Mouse (Mus musculus): Measurements from ENCODE around the gene Fam208b. TPM values are rescaled to one million over a fixed set of nuclear protein-coding genes. Genes with fewer than 3 reads are reported as not detected.
"Not testable (repeated sequence)": the region's sequence is repeated elsewhere in the genome, so short reads cannot be mapped to it uniquely, and the experiment has no call there.

Fam208b gene
- polyA plus RNA-seq, 1 experiment from 2014 or later, result 5.1 TPM

- H3K9me3 ChIP-seq (ENCODE audit: control insufficient read depth, low read length), result no peaks in the 10 kb centered on the region
- H3K4me3 ChIP-seq (ENCODE audit: low read depth, low read length), result no peak overlapping the region
- 59% methylated on average over 4 of the region's 4 CpGs for WGBS
- H3K27ac ChIP-seq (replicated peaks), result no peak overlapping the region
- no peaks in the 10 kb centered on the region for H3K27me3 ChIP-seq (ENCODE audit: control insufficient read depth, insufficient read depth, low read length)
- DNase-seq (ENCODE audit: low spot score) (no peak), ATAC-seq (ENCODE audit: low FRiP score, low TSS enrichment) (no peak)
- H3K36me3 ChIP-seq (ENCODE audit: control insufficient read depth, insufficient read depth, low read length), result no peaks in the 10 kb centered on the region
- H3K9ac ChIP-seq (ENCODE audit: low read length), result no peak overlapping the region
- TF ChIP-seq EP300 (optimal IDR thresholded peaks at IDR 0.05) (no peak), CTCF (IDR thresholded peaks at IDR 0.05; ENCODE audit: low read depth) (no peak)
- H3K4me2 ChIP-seq (replicated peaks; ENCODE audit: low read depth), result no peak overlapping the region
- no peaks in the 10 kb centered on the region for H3K4me1 ChIP-seq (replicated peaks; ENCODE audit: control insufficient read depth, insufficient read depth)
Measured at GRCm38 (mm10) chr13:3532451-3532850, 78.5 kb downstream of the Fam208b start.

DNA sequence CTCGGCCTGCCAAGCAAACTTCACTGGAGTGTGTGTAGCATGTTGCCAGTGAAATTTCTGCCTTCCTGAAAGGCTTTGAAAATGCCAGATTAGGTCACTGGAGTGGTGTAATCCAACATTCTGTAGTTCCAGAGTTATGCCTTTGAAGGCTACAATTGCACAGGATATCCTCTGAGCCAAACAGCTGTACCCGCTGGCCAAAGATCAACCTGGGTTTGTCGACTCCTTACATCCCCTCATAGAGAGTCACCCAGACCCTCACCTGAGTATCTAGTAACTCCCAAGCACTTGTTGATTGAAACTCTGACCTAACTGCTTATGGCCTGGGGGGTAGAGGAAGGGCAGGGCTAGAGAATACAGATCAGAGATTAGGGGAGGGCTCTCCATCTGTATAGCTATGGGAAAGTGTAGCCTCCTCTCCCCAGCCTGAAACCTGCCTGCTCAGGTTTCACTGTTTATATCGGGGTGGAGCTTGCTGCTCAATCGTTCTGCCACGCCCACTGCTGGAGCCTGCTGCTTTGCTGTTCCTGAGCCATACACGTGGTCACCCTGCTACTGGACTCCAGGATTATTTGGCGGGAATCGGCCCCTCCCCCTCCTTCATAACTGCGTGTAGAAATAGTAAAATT lies 79.1 kb downstream of the Fam208b start:
- Histone ChIP-seq H3K9ac (ENCODE audit: low read length) (no peak overlapping the region), H3K4me1 (replicated peaks; ENCODE audit: control insufficient read depth, insufficient read depth) (no peaks in the 10 kb centered on the region), H3K4me3 (ENCODE audit: low read depth, low read length) (no peak overlapping the region), H3K27ac (replicated peaks) (0 out of 2 replicates have a peak overlapping the region, but pooled peaks have one; percentile 8), H3K36me3 (ENCODE audit: control insufficient read depth, insufficient read depth, low read length) (no peaks in the 10 kb centered on the region), H3K9me3 (ENCODE audit: control insufficient read depth, low read length) (no peaks in the 10 kb centered on the region), H3K27me3 (ENCODE audit: control insufficient read depth, insufficient read depth, low read length) (no peaks in the 10 kb centered on the region), H3K4me2 (replicated peaks; ENCODE audit: low read depth) (no peak overlapping the region)
- TF ChIP-seq CTCF (IDR thresholded peaks at IDR 0.05; ENCODE audit: low read depth) (no peak), EP300 (optimal IDR thresholded peaks at IDR 0.05) (no peak)
- DNase-seq (ENCODE audit: low spot score) (no peak), ATAC-seq (ENCODE audit: low FRiP score, low TSS enrichment) (peak; percentile 73)
- 48% methylated on average over 10 of the region's 10 CpGs for WGBS

DNA sequence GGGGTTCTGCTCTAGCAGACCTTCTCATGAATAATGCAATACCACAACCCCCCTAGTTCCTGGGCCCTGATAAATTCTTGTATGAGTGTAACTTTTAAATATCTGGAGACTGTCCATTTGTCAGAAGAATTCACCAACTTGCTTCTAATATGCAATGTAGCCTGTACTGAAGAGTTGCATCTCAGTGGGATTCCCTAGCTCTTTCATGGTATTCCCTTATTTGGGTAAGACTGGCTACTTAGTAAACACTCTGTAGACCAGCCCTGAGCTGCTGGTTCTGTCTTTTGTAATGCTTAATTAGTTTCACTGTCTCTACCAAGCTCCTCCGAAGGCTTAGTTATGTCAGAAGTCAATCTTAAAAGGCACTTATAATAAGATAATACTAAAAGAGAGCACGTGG lies 79.7 kb downstream of the Fam208b start:
- H3K27me3 ChIP-seq (ENCODE audit: control insufficient read depth, insufficient read depth, low read length); DNase-seq (ENCODE audit: low spot score); H3K4me3 ChIP-seq (ENCODE audit: low read depth, low read length); H3K4me1 ChIP-seq (replicated peaks; ENCODE audit: control insufficient read depth, insufficient read depth); H3K9ac ChIP-seq (ENCODE audit: low read length); H3K27ac ChIP-seq (replicated peaks); H3K4me2 ChIP-seq (replicated peaks; ENCODE audit: low read depth); H3K36me3 ChIP-seq (ENCODE audit: control insufficient read depth, insufficient read depth, low read length); ATAC-seq (ENCODE audit: low FRiP score, low TSS enrichment); H3K9me3 ChIP-seq (ENCODE audit: control insufficient read depth, low read length): not testable (repeated sequence)
- WGBS, result 63% methylated on average over 2 of the region's 2 CpGs

DNA sequence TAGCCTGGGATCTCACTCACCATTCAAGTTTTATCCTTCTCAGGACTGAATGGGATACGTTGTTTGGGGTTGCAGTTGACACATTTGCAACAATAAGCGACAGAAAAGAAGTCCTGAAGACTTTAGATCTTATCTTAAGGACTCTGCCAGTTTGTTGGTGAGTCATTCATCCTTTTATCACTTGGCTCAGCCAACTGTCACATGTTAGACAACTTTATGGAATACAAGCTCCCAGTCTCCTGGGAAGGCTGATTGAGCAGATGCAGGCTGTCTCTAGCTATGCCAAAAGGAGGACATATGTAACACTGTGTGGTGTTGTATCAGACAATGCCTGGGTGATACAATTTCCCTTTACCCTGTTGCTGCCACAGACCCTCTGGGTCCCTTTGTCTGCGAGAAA lies 80.5 kb downstream of the Fam208b start:
- H3K27ac ChIP-seq (replicated peaks), result 0 out of 2 replicates have a peak overlapping the region, but pooled peaks have one; percentile 36
- DNase-seq (ENCODE audit: low spot score) (no peak), ATAC-seq (ENCODE audit: low FRiP score, low TSS enrichment) (no peak)
- H3K27me3 ChIP-seq (ENCODE audit: control insufficient read depth, insufficient read depth, low read length), result no peaks in the 10 kb centered on the region
- H3K4me2 ChIP-seq (replicated peaks; ENCODE audit: low read depth), result no peak overlapping the region
- H3K4me3 ChIP-seq (ENCODE audit: low read depth, low read length), result no peak overlapping the region
- no peak for TF ChIP-seq CTCF (IDR thresholded peaks at IDR 0.05; ENCODE audit: low read depth)
- TF ChIP-seq EP300 (optimal IDR thresholded peaks at IDR 0.05), result no peak
- no peak overlapping the region for H3K9ac ChIP-seq (ENCODE audit: low read length)
- H3K4me1 ChIP-seq (replicated peaks; ENCODE audit: control insufficient read depth, insufficient read depth), result no peaks in the 10 kb centered on the region
- no peaks in the 10 kb centered on the region for H3K9me3 ChIP-seq (ENCODE audit: control insufficient read depth, low read length)
- no peaks in the 10 kb centered on the region for H3K36me3 ChIP-seq (ENCODE audit: control insufficient read depth, insufficient read depth, low read length)
- WGBS, result 48% methylated on average over 3 of the region's 3 CpGs

GRCm38 (mm10) chr13:3526328-3526727 lies 84.6 kb downstream of the Fam208b start:
- no peak for DNase-seq (ENCODE audit: low spot score)
- no peak overlapping the region for H3K27ac ChIP-seq (replicated peaks)

GRCm38 (mm10) chr13:3525611-3526051 lies 85.3 kb downstream of the Fam208b start:
- 35% methylated on average over 4 of the region's 4 CpGs for WGBS
- TF ChIP-seq EP300 (optimal IDR thresholded peaks at IDR 0.05) (no peak), CTCF (IDR thresholded peaks at IDR 0.05; ENCODE audit: low read depth) (no peak)
- H3K9ac ChIP-seq (ENCODE audit: low read length), result no peak overlapping the region
- no peaks in the 10 kb centered on the region for H3K27me3 ChIP-seq (ENCODE audit: control insufficient read depth, insufficient read depth, low read length)
- no peaks in the 10 kb centered on the region for H3K36me3 ChIP-seq (ENCODE audit: control insufficient read depth, insufficient read depth, low read length)
- H3K27ac ChIP-seq (replicated peaks), result no peak overlapping the region
- DNase-seq (ENCODE audit: low spot score), result no peak
- H3K4me1 ChIP-seq (replicated peaks; ENCODE audit: control insufficient read depth, insufficient read depth), result no peaks in the 10 kb centered on the region
- H3K9me3 ChIP-seq (ENCODE audit: control insufficient read depth, low read length), result no peaks in the 10 kb centered on the region
- no peak overlapping the region for H3K4me2 ChIP-seq (replicated peaks; ENCODE audit: low read depth)
- no peak overlapping the region for H3K4me3 ChIP-seq (ENCODE audit: low read depth, low read length)
- no peak for ATAC-seq (ENCODE audit: low FRiP score, low TSS enrichment)

More at GRCm38 (mm10) chr13:3526328-3526727, 84.6 kb downstream of the Fam208b start:
- TF ChIP-seq EP300 (optimal IDR thresholded peaks at IDR 0.05) (no peak), CTCF (IDR thresholded peaks at IDR 0.05; ENCODE audit: low read depth) (no peak)
- Histone ChIP-seq H3K4me3 (ENCODE audit: low read depth, low read length) (no peak overlapping the region), H3K4me2 (replicated peaks; ENCODE audit: low read depth) (no peak overlapping the region), H3K27me3 (ENCODE audit: control insufficient read depth, insufficient read depth, low read length) (no peaks in the 10 kb centered on the region), H3K4me1 (replicated peaks; ENCODE audit: control insufficient read depth, insufficient read depth) (no peaks in the 10 kb centered on the region), H3K9ac (ENCODE audit: low read length) (no peak overlapping the region), H3K36me3 (ENCODE audit: control insufficient read depth, insufficient read depth, low read length) (no peaks in the 10 kb centered on the region), H3K9me3 (ENCODE audit: control insufficient read depth, low read length) (no peaks in the 10 kb centered on the region)
- no peak for ATAC-seq (ENCODE audit: low FRiP score, low TSS enrichment)
- WGBS, result 77% methylated on average over 8 of the region's 8 CpGs

All from stomach, postnatal 0 days (tissue).